Mouse (Mus musculus) olfactory bulb, adult 2 months (tissue): ENCODE results near the gene Fam83e.

Source experiments
- CTCF ChIP-seq: fragments of 200-500 bp; IDR thresholded peaks from 2 replicates; pipeline ENCODE4 v1.5.1; 2012; ENCODE audit warnings: low read depth, mild to moderate bottlenecking, low read length, moderate library complexity; ENCODE audit not compliant: insufficient read depth
- POLR2A ChIP-seq: fragments of 200-500 bp; IDR thresholded peaks from 2 replicates; pipeline ENCODE4 v1.6.1; 2012; ENCODE audit warnings: mild to moderate bottlenecking, low read depth, low read length, moderate library complexity; ENCODE audit not compliant: insufficient read depth

DNA sequence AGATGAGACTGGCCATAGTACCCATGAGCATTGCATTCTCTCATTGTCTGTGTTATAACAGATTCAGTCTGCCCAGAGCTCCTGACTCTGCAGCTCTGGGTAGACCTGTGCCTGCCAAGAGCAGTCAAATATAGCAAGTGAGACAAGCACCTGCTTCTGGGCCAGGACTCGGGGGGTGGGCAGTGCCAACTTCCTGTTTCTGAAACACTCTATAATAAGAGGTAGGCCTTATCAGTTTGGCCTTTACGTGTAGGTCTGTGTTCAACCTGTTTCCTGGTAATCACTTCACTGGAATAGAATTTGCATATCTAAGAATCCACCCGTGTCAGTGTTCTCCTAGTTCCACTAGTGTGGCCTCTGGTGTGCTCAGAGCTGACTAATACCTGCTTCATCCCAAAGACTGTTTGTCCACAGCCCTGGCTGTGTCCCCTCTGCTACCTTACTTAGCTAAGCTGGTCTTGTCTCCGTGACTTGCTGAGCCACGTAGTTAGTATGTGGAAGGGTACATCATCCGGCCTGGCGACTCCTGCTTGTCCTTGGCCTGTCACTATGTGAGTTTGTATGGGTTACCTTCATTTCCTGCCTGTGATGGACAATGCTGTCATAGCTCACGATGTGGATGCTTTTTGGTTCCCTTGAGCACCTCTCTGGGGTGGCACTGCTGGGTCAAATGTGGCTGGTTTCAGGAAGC, 39.8 kb upstream of the Fam83e start:
- TF ChIP-seq CTCF (no peak), POLR2A (no peak)
